Mouse (Mus musculus): ENCODE measurements at regions not wholly inside any gene's neighbourhood (a gene's known extent, or its start where the extent isn't known, plus 50 kb on each side); places are given as distances from the start of the nearest gene placed in this dataset.

DNA sequence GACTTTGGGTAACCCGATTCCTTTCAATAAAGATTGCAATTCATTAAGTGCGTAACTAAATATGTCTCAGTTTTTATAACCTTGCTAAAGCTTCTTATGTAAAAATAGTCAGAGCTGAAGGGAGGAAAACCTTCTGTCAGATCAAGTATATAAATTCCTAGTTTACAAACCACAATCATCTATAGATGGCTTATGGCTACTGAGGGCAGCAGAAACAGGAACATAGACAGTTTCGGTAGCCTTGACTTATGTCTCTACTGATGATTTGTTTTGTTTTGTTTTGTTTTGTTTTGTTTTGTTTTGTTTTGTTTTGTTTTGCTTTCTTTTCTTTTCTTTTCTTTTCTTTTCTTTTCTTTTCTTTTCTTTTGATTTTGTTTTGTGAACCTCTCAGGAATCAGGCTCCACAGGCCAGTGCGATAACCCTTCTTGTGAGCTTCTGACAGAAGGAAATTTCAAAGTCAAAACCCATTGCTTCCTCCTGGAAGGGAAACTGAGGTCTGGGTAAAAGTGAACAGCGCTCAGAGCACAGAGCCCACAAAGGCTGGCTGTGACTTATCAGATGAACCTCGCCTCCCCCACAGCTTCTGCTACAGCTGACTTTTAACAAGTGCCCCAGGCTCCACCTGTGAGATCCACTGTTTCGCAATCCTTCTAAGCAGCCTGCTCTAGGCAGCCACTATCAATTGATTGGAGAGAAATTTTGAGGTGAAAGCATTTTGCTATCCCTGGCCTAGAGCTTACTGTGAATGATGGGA is 391.8 kb upstream of the Zfp462 start:
- H3K27ac ChIP-seq: no peak overlapping the region
- H3K36me3 ChIP-seq: no peaks in the 10 kb centered on the region
- H3K9ac ChIP-seq (replicated peaks): no peak overlapping the region
- H3K4me3 ChIP-seq (replicated peaks): no peak overlapping the region
- no peaks in the 10 kb centered on the region for H3K27me3 ChIP-seq
- no peak overlapping the region for H3K4me2 ChIP-seq (replicated peaks)
- no peaks in the 10 kb centered on the region for H3K9me3 ChIP-seq
- whole genome bisulfite sequencing: 92% methylated on average over 7 of the region's 7 CpGs
- no peaks in the 10 kb centered on the region for H3K4me1 ChIP-seq (replicated peaks)
- no peak for ATAC-seq

DNA sequence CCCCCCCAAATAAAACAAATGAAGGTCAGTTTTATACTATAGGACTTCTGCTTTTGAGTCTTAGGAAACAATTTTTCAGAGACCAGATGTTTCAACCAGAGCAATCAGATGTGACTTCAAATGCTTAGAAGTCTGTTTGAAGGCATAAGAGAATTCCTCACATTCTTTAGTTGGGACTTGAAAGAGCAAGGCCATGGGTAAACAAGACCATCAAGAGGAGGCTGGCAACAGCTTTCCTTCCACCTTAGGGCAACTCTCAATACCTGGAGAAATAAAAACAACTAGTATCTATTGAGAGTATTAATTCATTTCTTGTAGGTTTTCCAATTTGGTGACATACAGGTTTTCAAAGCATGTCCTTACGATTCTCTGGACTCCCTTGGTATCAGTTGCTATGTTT is 381.8 kb upstream of the Zfp462 start:
- H3K27ac ChIP-seq: no peak overlapping the region
- 92% methylated on average over 1 of the region's 1 CpGs for WGBS
- peaks cover 11% of the 10 kb centered on the region; the same call in 1 of the 2 replicates for H3K9me3 ChIP-seq
- H3K27me3 ChIP-seq: no peaks in the 10 kb centered on the region
- no peak overlapping the region for H3K4me3 ChIP-seq (replicated peaks)
- no peak overlapping the region for H3K4me2 ChIP-seq (replicated peaks)
- no peaks in the 10 kb centered on the region for H3K36me3 ChIP-seq
- H3K9ac ChIP-seq (replicated peaks): no peak overlapping the region
- ATAC-seq: no peak
- no peaks in the 10 kb centered on the region for H3K4me1 ChIP-seq (replicated peaks)

DNA sequence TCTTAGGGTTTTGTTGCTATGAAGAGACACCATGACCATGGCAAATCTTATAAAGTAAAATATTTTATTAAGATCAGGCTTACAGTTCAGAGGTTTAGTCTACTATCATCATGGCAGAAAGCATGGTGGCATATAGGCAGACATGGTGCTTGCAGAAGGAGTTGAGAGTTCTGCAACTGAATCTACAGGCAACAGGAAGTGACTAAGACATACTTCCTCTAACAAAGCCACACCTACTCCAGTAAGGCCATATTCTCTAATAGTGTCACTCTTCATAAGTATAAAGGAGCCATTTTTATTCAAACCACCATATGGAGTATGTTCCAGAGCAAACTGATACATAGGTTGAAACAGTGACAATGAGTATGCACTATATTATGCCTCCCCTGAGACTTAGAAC is 371.7 kb upstream of the Zfp462 start:
- Histone ChIP-seq H3K9me3 (no peaks in the 10 kb centered on the region), H3K4me2 (replicated peaks) (no peak overlapping the region), H3K4me1 (replicated peaks) (no peaks in the 10 kb centered on the region), H3K9ac (replicated peaks) (no peak overlapping the region), H3K4me3 (replicated peaks) (no peak overlapping the region), H3K27ac (no peak overlapping the region), H3K36me3 (no peaks in the 10 kb centered on the region), H3K27me3 (no peaks in the 10 kb centered on the region)
- ATAC-seq: no peak

GRCm38 (mm10) chr4:54587197-54587596 is 357.7 kb upstream of the Zfp462 start:
- Histone ChIP-seq H3K36me3 (no peaks in the 10 kb centered on the region), H3K4me2 (replicated peaks) (no peak overlapping the region), H3K9me3 (no peaks in the 10 kb centered on the region), H3K4me1 (replicated peaks) (no peaks in the 10 kb centered on the region), H3K27me3 (no peaks in the 10 kb centered on the region), H3K27ac (no peak overlapping the region), H3K4me3 (replicated peaks) (no peak overlapping the region), H3K9ac (replicated peaks) (no peak overlapping the region)
- WGBS: 81% methylated on average over 6 of the region's 6 CpGs
- ATAC-seq: no peak

DNA sequence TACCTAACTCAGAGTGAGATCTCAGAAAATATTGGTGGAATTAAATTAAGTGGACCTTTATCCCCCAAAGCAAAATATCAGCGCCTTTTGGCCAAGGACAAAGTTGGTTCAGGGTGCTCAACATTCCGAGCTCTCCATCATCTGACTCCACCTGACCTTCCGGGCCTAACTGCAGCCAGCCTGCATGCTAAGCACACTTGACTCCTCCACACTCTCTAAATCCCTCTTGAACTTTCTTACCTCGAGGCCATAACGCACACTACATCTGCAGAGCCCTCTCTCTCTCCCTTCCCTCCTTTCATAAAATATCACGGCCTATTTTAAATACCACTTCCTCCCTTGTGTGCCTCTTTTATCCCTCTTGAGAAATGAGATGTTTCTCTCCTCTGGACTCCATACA is 356.1 kb upstream of the Zfp462 start:
- no peak for ATAC-seq
- Histone ChIP-seq H3K9me3 (no peaks in the 10 kb centered on the region), H3K27ac (no peak overlapping the region), H3K4me2 (replicated peaks) (no peak overlapping the region), H3K4me1 (replicated peaks) (no peaks in the 10 kb centered on the region), H3K27me3 (no peaks in the 10 kb centered on the region), H3K4me3 (replicated peaks) (no peak overlapping the region), H3K36me3 (no peaks in the 10 kb centered on the region), H3K9ac (replicated peaks) (no peak overlapping the region)
- 80% methylated on average over 6 of the region's 6 CpGs for WGBS

GRCm38 (mm10) chr4:54601671-54602512 is 343.0 kb upstream of the Zfp462 start:
- Histone ChIP-seq H3K9me3 (no peaks in the 10 kb centered on the region), H3K36me3 (no peaks in the 10 kb centered on the region), H3K4me1 (replicated peaks) (peaks cover 9% of the 10 kb centered on the region; the same call in 1 of the 2 replicates), H3K4me2 (replicated peaks) (no peak overlapping the region), H3K4me3 (replicated peaks) (no peak overlapping the region), H3K9ac (replicated peaks) (no peak overlapping the region), H3K27ac (peak overlapping the region; percentile 81), H3K27me3 (no peaks in the 10 kb centered on the region)
- 39% methylated on average over 15 of the region's 15 CpGs for WGBS
- ATAC-seq: peak; percentile 92

GRCm38 (mm10) chr4:54602513-54603205 is 342.2 kb upstream of the Zfp462 start:
- no peaks in the 10 kb centered on the region for H3K9me3 ChIP-seq
- H3K4me1 ChIP-seq (replicated peaks): peaks cover 9% of the 10 kb centered on the region; the same call in 1 of the 2 replicates
- H3K4me2 ChIP-seq (replicated peaks): no peak overlapping the region
- peak overlapping the region; percentile 81 for H3K27ac ChIP-seq
- H3K27me3 ChIP-seq: no peaks in the 10 kb centered on the region
- ATAC-seq: no peak
- 86% methylated on average over 6 of the region's 6 CpGs for WGBS
- H3K4me3 ChIP-seq (replicated peaks): no peak overlapping the region
- no peak overlapping the region for H3K9ac ChIP-seq (replicated peaks)
- H3K36me3 ChIP-seq: no peaks in the 10 kb centered on the region

DNA sequence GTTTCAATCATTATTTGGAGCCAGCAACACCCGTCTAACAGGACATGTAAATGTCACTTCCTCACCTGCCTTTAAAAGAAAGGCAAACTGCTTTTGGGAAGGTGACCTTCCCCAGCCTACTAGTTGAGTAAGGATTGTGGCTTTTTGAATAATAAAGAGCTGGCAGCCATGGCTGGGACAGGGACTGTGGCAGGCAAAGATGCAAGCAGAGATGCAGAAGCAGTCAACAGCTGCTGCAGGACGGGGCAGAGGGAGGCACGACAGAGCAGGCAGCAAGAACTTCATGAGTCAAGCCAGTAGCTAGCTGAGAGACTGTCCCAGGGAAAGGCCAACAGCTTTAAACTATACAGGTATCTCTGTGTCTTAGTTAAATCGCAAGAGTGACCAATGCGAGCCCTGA is 334.7 kb upstream of the Zfp462 start:
- H3K27ac ChIP-seq: no peak overlapping the region
- no peak overlapping the region for H3K9ac ChIP-seq (replicated peaks)
- no peak overlapping the region for H3K4me2 ChIP-seq (replicated peaks)
- no peak for ATAC-seq
- peaks cover 21% of the 10 kb centered on the region for H3K4me1 ChIP-seq (replicated peaks)
- no peak overlapping the region for H3K4me3 ChIP-seq (replicated peaks)
- no peaks in the 10 kb centered on the region for H3K27me3 ChIP-seq
- no peaks in the 10 kb centered on the region for H3K9me3 ChIP-seq
- WGBS: 76% methylated on average over 5 of the region's 5 CpGs
- no peaks in the 10 kb centered on the region for H3K36me3 ChIP-seq

GRCm38 (mm10) chr4:54611990-54612980 is 332.6 kb upstream of the Zfp462 start:
- Histone ChIP-seq H3K27ac (peak overlapping the region; percentile 81), H3K27me3 (no peaks in the 10 kb centered on the region), H3K4me2 (replicated peaks) (no peak overlapping the region), H3K9ac (replicated peaks) (no peak overlapping the region), H3K36me3 (no peaks in the 10 kb centered on the region), H3K9me3 (no peaks in the 10 kb centered on the region), H3K4me3 (replicated peaks) (no peak overlapping the region), H3K4me1 (replicated peaks) (peaks cover 21% of the 10 kb centered on the region)
- ATAC-seq: peak; percentile 77
- WGBS: 7% methylated on average over 7 of the region's 7 CpGs

DNA sequence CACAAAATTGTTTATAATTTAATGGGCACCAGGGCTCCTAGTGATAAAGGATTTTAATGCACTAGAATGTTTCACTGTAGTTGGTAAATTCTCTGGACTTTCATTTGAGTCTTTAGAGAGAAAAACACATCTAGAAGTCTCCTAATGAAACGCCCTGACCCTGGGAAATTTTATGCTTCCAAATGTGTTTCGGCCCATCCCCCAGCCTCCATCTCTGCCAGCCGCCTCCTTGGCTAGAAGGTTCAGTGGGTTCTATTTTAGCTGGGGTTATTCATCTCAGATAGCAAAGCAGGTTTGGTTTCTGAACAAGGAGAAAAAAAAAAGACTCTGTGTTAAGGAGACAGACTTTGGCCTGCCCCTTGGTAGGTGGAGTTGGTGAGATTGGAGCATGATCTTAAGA is 331.8 kb upstream of the Zfp462 start:
- Histone ChIP-seq H3K9me3 (no peaks in the 10 kb centered on the region), H3K27ac (peak overlapping the region; percentile 35; the same call in 1 of the 2 replicates), H3K4me1 (replicated peaks) (peaks cover 21% of the 10 kb centered on the region), H3K9ac (replicated peaks) (no peak overlapping the region), H3K36me3 (no peaks in the 10 kb centered on the region), H3K27me3 (no peaks in the 10 kb centered on the region), H3K4me2 (replicated peaks) (no peak overlapping the region), H3K4me3 (replicated peaks) (no peak overlapping the region)
- 19% methylated on average over 3 of the region's 3 CpGs for WGBS
- no peak for ATAC-seq

DNA sequence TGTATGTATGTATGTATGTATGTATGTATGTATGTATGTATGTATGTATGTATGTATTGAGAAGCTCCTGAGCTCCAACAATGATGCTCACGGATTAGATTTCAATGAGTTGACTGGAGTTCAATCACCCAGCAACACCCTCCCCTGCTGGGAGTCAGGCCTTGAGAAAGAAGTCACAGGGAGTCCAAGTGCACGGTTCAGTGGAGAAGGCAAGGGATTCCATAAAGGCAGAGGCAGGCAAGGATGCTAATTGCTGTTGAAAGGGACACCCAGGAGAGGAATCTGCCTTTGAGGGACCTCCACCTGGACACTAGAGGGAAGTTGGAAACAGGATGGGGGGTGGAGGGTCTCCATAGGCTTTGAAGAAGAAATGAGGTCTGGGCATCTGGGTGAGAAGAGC is 331.2 kb upstream of the Zfp462 start:
- ATAC-seq: no peak
- Histone ChIP-seq H3K27ac (0 out of 2 replicates have a peak overlapping the region, but pooled peaks have one; percentile 7), H3K9me3 (no peaks in the 10 kb centered on the region), H3K9ac (replicated peaks) (no peak overlapping the region), H3K4me1 (replicated peaks) (peaks cover 21% of the 10 kb centered on the region), H3K36me3 (no peaks in the 10 kb centered on the region), H3K4me2 (replicated peaks) (no peak overlapping the region), H3K4me3 (replicated peaks) (no peak overlapping the region), H3K27me3 (no peaks in the 10 kb centered on the region)
- 2% methylated on average over 2 of the region's 2 CpGs for WGBS
